11 mouse cellular contexts compared by ENCODE assay signal in the genomic region with DNA sequence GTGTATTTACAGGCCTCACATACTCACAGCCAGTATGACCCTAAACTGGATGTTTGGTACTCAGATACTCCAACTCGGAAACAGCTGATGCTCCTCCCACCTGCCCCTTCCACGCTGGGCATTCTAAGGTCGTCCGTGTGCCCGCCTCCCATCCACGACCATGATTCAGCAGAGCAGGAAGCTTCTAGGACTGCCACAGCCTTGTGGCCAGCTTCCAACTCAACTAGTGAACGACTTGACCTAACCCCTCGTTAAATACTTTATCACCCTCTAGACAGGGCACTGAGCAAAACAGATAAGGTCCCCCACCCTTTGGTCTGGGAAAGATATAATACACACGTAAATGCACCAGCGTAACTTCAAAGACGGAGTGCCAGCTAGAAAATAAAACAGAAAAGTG. TPM values are rescaled to one million over a fixed set of nuclear protein-coding genes. Genes with fewer than 3 reads are reported as not detected.
DNase-seq lines count a peak whose midpoint lies in the region; ATAC-seq and TF ChIP-seq lines count a peak whose summit lies in the region.
"Had no signal": no experiment of that assay in that cellular context is flagged by ENCODE, and none has a peak within 500 bp of the region (broad histone marks: within the 10 kb centered on the region; RNA-seq: fewer than 3 reads in every experiment).

No protein-coding gene starts in this region.

- no peak for TF ChIP-seq EP300 in lung, postnatal 0 days (IDR thresholded peaks at IDR 0.05)

- no peaks in the 10 kb centered on the region for H3K4me1 ChIP-seq in lung, postnatal 0 days (ENCODE audit: insufficient read depth, low read depth, low read length)
- peaks cover 6% of the 10 kb centered on the region; the same call in 1 of the 2 replicates for H3K4me1 ChIP-seq in stomach, embryonic 15.5 days

- no peak overlapping the region for H3K27ac ChIP-seq in lung, postnatal 0 days (ENCODE audit: low read length)
- peak overlapping the region; percentile 21; the same call in 1 of the 2 replicates for H3K27ac ChIP-seq in stomach, embryonic 15.5 days

- no peaks in the 10 kb centered on the region for H3K9me3 ChIP-seq in lung, postnatal 0 days (ENCODE audit: low read length)
- H3K9me3 ChIP-seq in stomach, embryonic 15.5 days: no peaks in the 10 kb centered on the region

- peak overlapping the region; percentile 36 for H3K4me2 ChIP-seq in lung, postnatal 0 days (replicated peaks; ENCODE audit: low read depth, low read length)
- no peak overlapping the region for H3K4me2 ChIP-seq in stomach, embryonic 15.5 days

- no peak overlapping the region for H3K4me3 ChIP-seq in lung, postnatal 0 days (ENCODE audit: low read depth, low read length)
- H3K4me3 ChIP-seq in stomach, embryonic 15.5 days (replicated peaks): no peak overlapping the region

- H3K27me3 ChIP-seq in lung, postnatal 0 days (replicated peaks; ENCODE audit: insufficient read depth, low read length): no peaks in the 10 kb centered on the region
- H3K27me3 ChIP-seq in stomach, embryonic 15.5 days (replicated peaks): no peaks in the 10 kb centered on the region
- H3K27me3 ChIP-seq: Patski had no signal

- ATAC-seq in lung, postnatal 0 days: peak; percentile 60
- ATAC-seq in stomach, embryonic 15.5 days (ENCODE audit: insufficient read depth, low FRiP score, low read depth): peak; percentile 89
- ATAC-seq: forebrain, postnatal 0 days; Patski had no signal

- no peak for TF ChIP-seq CTCF in lung, postnatal 0 days (IDR thresholded peaks at IDR 0.05)

- peak; percentile 44 for DNase-seq in lung, postnatal 0 days (ENCODE audit: low spot score)
- DNase-seq in lung, postnatal 14 days: no peak
- DNase-seq in c-Kit-positive CD71-positive TER-119-positive erythroid progenitor cells, embryonic 14.5 days (ENCODE audit: low spot score): peak; percentile 85
- peak; percentile 76 for DNase-seq in large intestine, adult 2 months (ENCODE audit: low read depth, low spot score)
- DNase-seq in gastrocnemius, postnatal 10 days: no peak
- DNase-seq in thymus, adult 18-20 months: no peak
- DNase-seq: cerebellum, postnatal 25 days; forebrain, postnatal 0 days; thymus, postnatal 25 days had no signal

- H3K9ac ChIP-seq in lung, postnatal 0 days (replicated peaks; ENCODE audit: low read depth): no peak overlapping the region
- no peak overlapping the region for H3K9ac ChIP-seq in stomach, embryonic 15.5 days
- H3K9ac ChIP-seq: forebrain, postnatal 0 days had no signal

- WGBS in lung, postnatal 0 days: 26% methylated on average over 11 of the region's 11 CpGs
- 19% methylated on average over 11 of the region's 11 CpGs for WGBS in large intestine, adult 2 months
- 49% methylated on average over 11 of the region's 11 CpGs for WGBS in stomach, embryonic 15.5 days

- no peaks in the 10 kb centered on the region for H3K36me3 ChIP-seq in lung, postnatal 0 days (ENCODE audit: insufficient read depth, low read length)
- H3K36me3 ChIP-seq in stomach, embryonic 15.5 days: no peaks in the 10 kb centered on the region

RNA-seq across cellular contexts. Expression of gene Cdc14a, which starts 35.0 kb away (rescaled TPM):
- polyA plus RNA-seq in lung, postnatal 0 days (2015; fragmentation: Nextera tagmentation; extraction: Ambion mirVana): 8.2 and 8.9 TPM in 2 replicates
- 3.2 and 5.4 TPM in 2 replicates for polyA plus RNA-seq in large intestine, adult 2 months (2012; rRNA removed)
- polyA plus RNA-seq in stomach, embryonic 15.5 days (2015; fragmentation: Nextera tagmentation; extraction: Ambion mirVana): 9.1 and 9.2 TPM in 2 replicates
- total RNA-seq in gastrocnemius, postnatal 10 days (2021): 10 to 100 TPM; 19.1 to 22.1 TPM

Comparison
In these comparisons a context has a peak if more than half of its experiments do, and no peak if none do; other contexts are left out.
1. DNase-seq: peak in lung, postnatal 0 days (single experiment), c-Kit-positive CD71-positive TER-119-positive erythroid progenitor cells, embryonic 14.5 days (single experiment) and large intestine, adult 2 months (single experiment); none in lung, postnatal 14 days (single experiment), gastrocnemius, postnatal 10 days (single experiment) and thymus, adult 18-20 months (0 of 2).